Mouse (Mus musculus) forebrain, postnatal 0 days (tissue): ENCODE data around the gene Rad51b. TPM values are rescaled to one million over a fixed set of nuclear protein-coding genes. Genes with fewer than 3 reads are reported as not detected.

Source experiments
- ATAC-seq: fragments of 200-750 bp; cut with Nextera tagmentation; 2 replicates; pipeline ENCODE4 v1.8.0; 2017; ENCODE audit warnings: mild to moderate bottlenecking, moderate library complexity
- DNase-seq: peaks from one replicate; pipeline ENCODE4 v3.0.0-alpha.2; 2015
- H3K27ac ChIP-seq: fragments of 300-500 bp; sonication (generic); 2 replicates; pipeline ENCODE4 v1.5.1; 2014; ENCODE audit warnings: low read depth, mild to moderate bottlenecking, antibody characterized with exemption, low read length, moderate library complexity, mixed read lengths
- H3K27me3 ChIP-seq: fragments of 300-500 bp; sonication (generic); 2 replicates; pipeline ENCODE4 v1.6.1; 2014; ENCODE audit warnings: mild to moderate bottlenecking, low read length, mixed read lengths; ENCODE audit not compliant: insufficient read depth
- H3K36me3 ChIP-seq: fragments of 300-500 bp; sonication (generic); 2 replicates; pipeline ENCODE4 v1.6.1; 2014; ENCODE audit warnings: mild to moderate bottlenecking, moderate library complexity; ENCODE audit not compliant: insufficient read depth
- H3K4me1 ChIP-seq: fragments of 300-500 bp; sonication (generic); 2 replicates; pipeline ENCODE4 v1.6.1; 2014; ENCODE audit warnings: antibody characterized with exemption; ENCODE audit not compliant: insufficient read depth
- H3K4me2 ChIP-seq: fragments of 300-500 bp; sonication (generic); 2 replicates; pipeline ENCODE4 v1.6.1; 2014; ENCODE audit warnings: low read depth, mild to moderate bottlenecking, moderate library complexity
- H3K4me3 ChIP-seq: fragments of 300-500 bp; sonication (generic); 2 replicates; pipeline ENCODE4 v1.5.1; 2014; ENCODE audit warnings: low read depth, low read length, mixed read lengths
- H3K9ac ChIP-seq: fragments of 300-500 bp; sonication (generic); 2 replicates; pipeline ENCODE4 v1.6.1; 2014; ENCODE audit warnings: mild to moderate bottlenecking
- H3K9me3 ChIP-seq: fragments of 300-500 bp; sonication (generic); 2 replicates; pipeline ENCODE4 v1.6.1; 2016; ENCODE audit warnings: low read length
- CTCF ChIP-seq: sonication (generic); IDR thresholded peaks from 2 replicates; pipeline ENCODE4 v1.5.1; 2016; ENCODE audit warnings: antibody characterized with exemption, control low read depth, low read depth
- WGBS: fragments of 180-500 bp; shearing (Covaris S2); extraction: QIAGEN DNeasy Blood & Tissue Kit; methylation state at CpG from one replicate; pipeline ENCODE4 v1.1.7; 2014; 5-methylcytosine and 5-hydroxymethylcytosine counted together
- polyA plus RNA-seq: library from polyadenylated mRNA; unstranded; fragments of >200 nt; fragmentation: Nextera tagmentation; extraction: Ambion mirVana; gene quantifications from 2 replicates; pipeline ENCODE4 v1.2.1, GENCODE M21; 2015
- total RNA-seq: library from RNA; depleted of rRNA; stranded (reverse); fragments of >200 nt; gene quantifications from 2 replicates; pipeline ENCODE4 v1.2.3, GENCODE M21; 2014

Rad51b gene
- total and polyA plus RNA-seq, 2 experiments from 2014 or later: 0.62 to 1.1 TPM

GRCm38 (mm10) chr12:79646646-79647164 lies 349.6 kb downstream of the Rad51b start:
- DNase-seq (no peak), ATAC-seq (no peak)
- Histone ChIP-seq H3K4me1 (no peaks in the 10 kb centered on the region), H3K36me3 (no peaks in the 10 kb centered on the region), H3K4me2 (no peak overlapping the region), H3K9me3 (no peaks in the 10 kb centered on the region), H3K9ac (no peak overlapping the region), H3K27me3 (no peaks in the 10 kb centered on the region), H3K27ac (no peak overlapping the region), H3K4me3 (no peak overlapping the region)
- WGBS: 88% methylated on average over 9 of the region's 9 CpGs
- no peak for TF ChIP-seq CTCF

GRCm38 (mm10) chr12:79647382-79647781 lies 350.3 kb downstream of the Rad51b start:
- H3K4me3 ChIP-seq: no peak overlapping the region
- H3K27me3 ChIP-seq: no peaks in the 10 kb centered on the region
- H3K36me3 ChIP-seq: no peaks in the 10 kb centered on the region
- DNase-seq: no peak
- H3K4me1 ChIP-seq: no peaks in the 10 kb centered on the region
- H3K9me3 ChIP-seq: no peaks in the 10 kb centered on the region
- no peak overlapping the region for H3K27ac ChIP-seq
- H3K9ac ChIP-seq: no peak overlapping the region
- H3K4me2 ChIP-seq: no peak overlapping the region
- no peak for TF ChIP-seq CTCF
- whole genome bisulfite sequencing: 95% methylated on average over 6 of the region's 6 CpGs
- ATAC-seq: no peak

GRCm38 (mm10) chr12:79647976-79648375 lies 350.9 kb downstream of the Rad51b start:
- WGBS: 43% methylated on average over 5 of the region's 5 CpGs
- ATAC-seq: no peak
- Histone ChIP-seq H3K27ac (no peak overlapping the region), H3K36me3 (no peaks in the 10 kb centered on the region), H3K9me3 (no peaks in the 10 kb centered on the region), H3K9ac (no peak overlapping the region), H3K27me3 (no peaks in the 10 kb centered on the region), H3K4me2 (no peak overlapping the region), H3K4me1 (no peaks in the 10 kb centered on the region), H3K4me3 (no peak overlapping the region)
- DNase-seq: no peak
- no peak for TF ChIP-seq CTCF

- Histone ChIP-seq H3K27me3 (no peaks in the 10 kb centered on the region), H3K4me1 (no peaks in the 10 kb centered on the region), H3K36me3 (no peaks in the 10 kb centered on the region), H3K4me2 (no peak overlapping the region), H3K9ac (no peak overlapping the region), H3K4me3 (no peak overlapping the region), H3K9me3 (no peaks in the 10 kb centered on the region), H3K27ac (no peak overlapping the region)
- ATAC-seq: no peak
- DNase-seq: no peak
- no peak for TF ChIP-seq CTCF
- WGBS: 45% methylated on average over 7 of the region's 7 CpGs
Observed at GRCm38 (mm10) chr12:79648812-79649700, 352.0 kb downstream of the Rad51b start.

- Histone ChIP-seq H3K27ac (no peak overlapping the region), H3K36me3 (no peaks in the 10 kb centered on the region), H3K27me3 (no peaks in the 10 kb centered on the region), H3K4me2 (no peak overlapping the region), H3K4me1 (no peaks in the 10 kb centered on the region), H3K9ac (no peak overlapping the region), H3K4me3 (no peak overlapping the region), H3K9me3 (no peaks in the 10 kb centered on the region)
- no peak for TF ChIP-seq CTCF
- DNase-seq (no peak), ATAC-seq (no peak)
Observed at GRCm38 (mm10) chr12:79649796-79650195, 352.7 kb downstream of the Rad51b start.

GRCm38 (mm10) chr12:79655138-79655537 lies 358.1 kb downstream of the Rad51b start:
- no peak overlapping the region for H3K4me3 ChIP-seq
- H3K4me2 ChIP-seq: no peak overlapping the region
- WGBS: 97% methylated on average over 5 of the region's 5 CpGs
- ATAC-seq (no peak), DNase-seq (no peak)
- no peaks in the 10 kb centered on the region for H3K27me3 ChIP-seq
- no peak overlapping the region for H3K9ac ChIP-seq
- no peak for TF ChIP-seq CTCF
- no peaks in the 10 kb centered on the region for H3K4me1 ChIP-seq
- H3K9me3 ChIP-seq: no peaks in the 10 kb centered on the region
- no peak overlapping the region for H3K27ac ChIP-seq
- H3K36me3 ChIP-seq: no peaks in the 10 kb centered on the region

GRCm38 (mm10) chr12:79658861-79659260 lies 361.8 kb downstream of the Rad51b start:
- Histone ChIP-seq H3K9me3 (no peaks in the 10 kb centered on the region), H3K9ac (no peak overlapping the region), H3K36me3 (no peaks in the 10 kb centered on the region), H3K27me3 (no peaks in the 10 kb centered on the region), H3K4me2 (no peak overlapping the region), H3K4me3 (no peak overlapping the region), H3K27ac (no peak overlapping the region), H3K4me1 (peaks cover 4% of the 10 kb centered on the region; the same call in 1 of the 2 replicates)
- 63% methylated on average over 3 of the region's 3 CpGs for WGBS
- ATAC-seq: no peak
- no peak for TF ChIP-seq CTCF
- no peak for DNase-seq
